ENCODE assay signal across 22 mouse cellular contexts in genomic region chr16:5113582-5113981, GRCm38 (mm10). TPM values are rescaled to one million over a fixed set of nuclear protein-coding genes. Genes with fewer than 3 reads are reported as not detected.
A peak's percentile ranks its signal among the peaks of the same experiment; 100 is the strongest.
DNase-seq lines count a peak whose midpoint lies in the region; ATAC-seq and TF ChIP-seq lines count a peak whose summit lies in the region.
"Had no signal": no experiment of that assay in that cellular context is flagged by ENCODE, and none has a peak within 500 bp of the region (broad histone marks: within the 10 kb centered on the region; RNA-seq: fewer than 3 reads in every experiment).

No protein-coding gene starts in this region.

- no peaks in the 10 kb centered on the region for H3K36me3 ChIP-seq in embryonic facial prominence, embryonic 13.5 days
- no peaks in the 10 kb centered on the region for H3K36me3 ChIP-seq in embryonic facial prominence, embryonic 10.5 days (replicated peaks)
- H3K36me3 ChIP-seq in lung, postnatal 0 days (ENCODE audit: insufficient read depth, low read length) = no peaks in the 10 kb centered on the region; the same call in 1 of the 2 replicates
- H3K36me3 ChIP-seq in embryonic facial prominence, embryonic 14.5 days (ENCODE audit: control insufficient read depth, insufficient read depth, low read length) = no peaks in the 10 kb centered on the region
- H3K36me3 ChIP-seq: G1E; heart, embryonic 12.5 days; hindbrain, embryonic 10.5 days; midbrain, embryonic 10.5 days; neural tube, embryonic 15.5 days had no signal

- TF ChIP-seq POLR2A in cerebellum, adult 2 months (IDR thresholded peaks at IDR 0.05; ENCODE audit: borderline replicate concordance, insufficient read depth, low read length) = no peak

- no peak for ATAC-seq in embryonic facial prominence, embryonic 13.5 days (ENCODE audit: insufficient number of reproducible peaks, insufficient read depth, low FRiP score, low TSS enrichment, low read depth)
- ATAC-seq in lung, postnatal 0 days = peak; percentile 47; the same call in 1 of the 2 replicates
- peak; percentile 71 for ATAC-seq in embryonic facial prominence, embryonic 14.5 days (ENCODE audit: low read depth)
- ATAC-seq: forebrain, embryonic 13.5 days; inflammation-experienced regulatory T-cells, adult 6 months had no signal

- no peaks in the 10 kb centered on the region for H3K27me3 ChIP-seq in embryonic facial prominence, embryonic 13.5 days
- H3K27me3 ChIP-seq in embryonic facial prominence, embryonic 10.5 days (replicated peaks; ENCODE audit: low read depth, poor library complexity, severe bottlenecking) = no peaks in the 10 kb centered on the region
- H3K27me3 ChIP-seq in lung, postnatal 0 days (replicated peaks; ENCODE audit: insufficient read depth, low read length) = no peaks in the 10 kb centered on the region
- no peaks in the 10 kb centered on the region for H3K27me3 ChIP-seq in embryonic facial prominence, embryonic 14.5 days (replicated peaks; ENCODE audit: control insufficient read depth, insufficient read depth, low read length)
- H3K27me3 ChIP-seq in cerebellum, adult 2 months (ENCODE audit: control insufficient read depth, insufficient read depth, low read length) = no peaks in the 10 kb centered on the region
- H3K27me3 ChIP-seq: forebrain, embryonic 13.5 days; neural tube, embryonic 15.5 days had no signal

- no peak overlapping the region for H3K4me2 ChIP-seq in embryonic facial prominence, embryonic 13.5 days
- H3K4me2 ChIP-seq in lung, postnatal 0 days (replicated peaks; ENCODE audit: low read depth, low read length) = no peak overlapping the region
- no peak overlapping the region for H3K4me2 ChIP-seq in embryonic facial prominence, embryonic 14.5 days (ENCODE audit: low read depth, low read length)
- H3K4me2 ChIP-seq: forebrain, embryonic 13.5 days; heart, embryonic 12.5 days; neural tube, embryonic 15.5 days had no signal

- H3K4me3 ChIP-seq in embryonic facial prominence, embryonic 13.5 days = no peak overlapping the region
- no peak overlapping the region for H3K4me3 ChIP-seq in embryonic facial prominence, embryonic 10.5 days
- no peak overlapping the region for H3K4me3 ChIP-seq in lung, postnatal 0 days (ENCODE audit: low read depth, low read length)
- H3K4me3 ChIP-seq in embryonic facial prominence, embryonic 14.5 days (ENCODE audit: low read depth, low read length) = no peak overlapping the region
- H3K4me3 ChIP-seq in cerebellum, adult 2 months (replicated peaks; ENCODE audit: insufficient read depth, low read depth, low read length) = no peak overlapping the region
- H3K4me3 ChIP-seq: forebrain, embryonic 13.5 days; heart, embryonic 12.5 days; hindbrain, embryonic 10.5 days; midbrain, embryonic 10.5 days; neural tube, embryonic 15.5 days had no signal

- WGBS in embryonic facial prominence, embryonic 13.5 days = 75% methylated on average over 2 of the region's 2 CpGs
- 77% methylated on average over 2 of the region's 2 CpGs for WGBS in embryonic facial prominence, embryonic 10.5 days
- 56% methylated on average over 2 of the region's 2 CpGs for WGBS in lung, postnatal 0 days
- WGBS in embryonic facial prominence, embryonic 14.5 days = 64% methylated on average over 2 of the region's 2 CpGs
- WGBS in cerebellum, adult 2 months = 94% methylated on average over 2 of the region's 2 CpGs

- no peaks in the 10 kb centered on the region for H3K9me3 ChIP-seq in embryonic facial prominence, embryonic 13.5 days
- H3K9me3 ChIP-seq in embryonic facial prominence, embryonic 10.5 days = no peaks in the 10 kb centered on the region; the same call in 1 of the 2 replicates
- H3K9me3 ChIP-seq in lung, postnatal 0 days (ENCODE audit: low read length) = no peaks in the 10 kb centered on the region
- no peaks in the 10 kb centered on the region for H3K9me3 ChIP-seq in embryonic facial prominence, embryonic 14.5 days (ENCODE audit: control insufficient read depth, low read length)
- H3K9me3 ChIP-seq: forebrain, embryonic 13.5 days; G1E; heart, embryonic 12.5 days; hindbrain, embryonic 10.5 days; midbrain, embryonic 10.5 days; neural tube, embryonic 15.5 days had no signal

- no peak overlapping the region for H3K9ac ChIP-seq in embryonic facial prominence, embryonic 13.5 days
- no peak overlapping the region for H3K9ac ChIP-seq in lung, postnatal 0 days (replicated peaks; ENCODE audit: low read depth)
- no peak overlapping the region for H3K9ac ChIP-seq in embryonic facial prominence, embryonic 14.5 days (ENCODE audit: low read depth, low read length)
- H3K9ac ChIP-seq: forebrain, embryonic 13.5 days; heart, embryonic 12.5 days; neural tube, embryonic 15.5 days had no signal

- TF ChIP-seq CTCF in lung, postnatal 0 days (IDR thresholded peaks at IDR 0.05) = no peak
- no peak for TF ChIP-seq CTCF in cerebellum, adult 2 months (IDR thresholded peaks at IDR 0.05; ENCODE audit: borderline replicate concordance, insufficient read depth, low read depth, low read length)

- peak overlapping the region; percentile 14; the same call in 1 of the 2 replicates for H3K27ac ChIP-seq in embryonic facial prominence, embryonic 13.5 days
- no peak overlapping the region for H3K27ac ChIP-seq in embryonic facial prominence, embryonic 10.5 days (replicated peaks)
- no peak overlapping the region for H3K27ac ChIP-seq in lung, postnatal 0 days (ENCODE audit: low read length)
- H3K27ac ChIP-seq in embryonic facial prominence, embryonic 14.5 days (replicated peaks; ENCODE audit: low read depth, low read length) = peak overlapping the region; percentile 59; the same call in 1 of the 2 replicates
- no peak overlapping the region for H3K27ac ChIP-seq in cerebellum, adult 2 months (ENCODE audit: insufficient read depth, low read length)
- H3K27ac ChIP-seq: forebrain, embryonic 13.5 days; hindbrain, embryonic 10.5 days; midbrain, embryonic 10.5 days; neural tube, embryonic 15.5 days had no signal

- TF ChIP-seq EP300 in lung, postnatal 0 days (IDR thresholded peaks at IDR 0.05) = no peak

- DNase-seq in embryonic facial prominence, embryonic 10.5 days (ENCODE audit: low spot score) = no peak
- peak; percentile 30 for DNase-seq in lung, postnatal 0 days (ENCODE audit: low spot score)
- DNase-seq in lung, adult 18-20 months = no peak
- DNase-seq in embryonic facial prominence, embryonic 14.5 days (ENCODE audit: low spot score) = peak; percentile 65
- DNase-seq in retina, embryonic 14.5 days (ENCODE audit: low spot score) = no peak
- DNase-seq in thymus, postnatal 14 days = no peak
- DNase-seq in cerebellum, adult 2 months = no peak
- DNase-seq: adrenal gland, postnatal 25 days; cerebellum, adult 18-20 months; layer of hippocampus, postnatal 36 days; lung, postnatal 36 days; thymus, postnatal 4 days had no signal

- peaks cover 26% of the 10 kb centered on the region for H3K4me1 ChIP-seq in embryonic facial prominence, embryonic 13.5 days
- peaks cover 11% of the 10 kb centered on the region; the same call in 1 of the 2 replicates for H3K4me1 ChIP-seq in embryonic facial prominence, embryonic 10.5 days
- H3K4me1 ChIP-seq in lung, postnatal 0 days (ENCODE audit: insufficient read depth, low read depth, low read length) = no peaks in the 10 kb centered on the region; the same call in 1 of the 2 replicates
- peaks cover 19% of the 10 kb centered on the region for H3K4me1 ChIP-seq in embryonic facial prominence, embryonic 14.5 days (ENCODE audit: control insufficient read depth, insufficient read depth, low read length)
- no peaks in the 10 kb centered on the region for H3K4me1 ChIP-seq in cerebellum, adult 2 months (ENCODE audit: control insufficient read depth, insufficient read depth, low read length)
- H3K4me1 ChIP-seq: hindbrain, embryonic 10.5 days; midbrain, embryonic 10.5 days; neural tube, embryonic 15.5 days had no signal

RNA-seq across cellular contexts. Expression of gene Ppl, which starts 18.6 kb away (rescaled TPM):
- 7.9 and 8.4 TPM in 2 replicates for polyA plus RNA-seq in embryonic facial prominence, embryonic 13.5 days (2015; fragmentation: Nextera tagmentation; extraction: Ambion mirVana)
- polyA plus RNA-seq in embryonic facial prominence, embryonic 10.5 days (2016; fragmentation: Nextera tagmentation; extraction: Ambion mirVana) = 1.8 and 2.4 TPM in 2 replicates
- 10.4 and 11.0 TPM in 2 replicates for polyA plus RNA-seq in lung, postnatal 0 days (2015; fragmentation: Nextera tagmentation; extraction: Ambion mirVana)
- 15.3 and 19.3 TPM in 2 replicates for polyA plus RNA-seq in embryonic facial prominence, embryonic 14.5 days (2014; fragmentation: Nextera tagmentation; extraction: Ambion mirVana)
- 0.87 and 0.88 TPM in 2 replicates for polyA plus RNA-seq in cerebellum, adult 2 months (2012; rRNA removed)
- polyA plus RNA-seq: G1E had no signal

RNA-seq across cellular contexts. Expression of gene Sec14l5, which starts 33.3 kb away (rescaled TPM):
- 0.06 and 0.14 TPM in 2 replicates for polyA plus RNA-seq in embryonic facial prominence, embryonic 13.5 days (2015; fragmentation: Nextera tagmentation; extraction: Ambion mirVana)
- polyA plus RNA-seq in embryonic facial prominence, embryonic 10.5 days (2016; fragmentation: Nextera tagmentation; extraction: Ambion mirVana) = 0.10 and 0.16 TPM in 2 replicates
- polyA plus RNA-seq in lung, postnatal 0 days (2015; fragmentation: Nextera tagmentation; extraction: Ambion mirVana) = 0.20 and 0.27 TPM in 2 replicates
- 0.22 and 0.36 TPM in 2 replicates for polyA plus RNA-seq in embryonic facial prominence, embryonic 14.5 days (2014; fragmentation: Nextera tagmentation; extraction: Ambion mirVana)
- 19.6 and 25.4 TPM in 2 replicates for polyA plus RNA-seq in cerebellum, adult 2 months (2012; rRNA removed)
- polyA plus RNA-seq: G1E; heart, embryonic 12.5 days; inflammation-experienced regulatory T-cells, adult 6 months; kidney, embryonic 14.5 days; large intestine, adult 2 months had no signal

Comparison
In these comparisons a context has a peak if more than half of its experiments do, and no peak if none do; other contexts are left out.
1. H3K27ac ChIP-seq: peak in embryonic facial prominence, embryonic 13.5 days (single experiment) and embryonic facial prominence, embryonic 14.5 days (single experiment); none in embryonic facial prominence, embryonic 10.5 days (single experiment), lung, postnatal 0 days (single experiment) and cerebellum, adult 2 months (single experiment).
2. DNase-seq: peak in lung, postnatal 0 days (single experiment) and embryonic facial prominence, embryonic 14.5 days (single experiment); none in embryonic facial prominence, embryonic 10.5 days (single experiment), lung, adult 18-20 months (0 of 2), retina, embryonic 14.5 days (single experiment), thymus, postnatal 14 days (single experiment) and cerebellum, adult 2 months (0 of 2).
3. RNA of gene Sec14l5, which starts 33.3 kb away (polyA plus RNA-seq): 19.6 to 25.4 TPM in cerebellum, adult 2 months; 0.22 to 0.36 TPM in embryonic facial prominence, embryonic 14.5 days, 0.20 to 0.27 TPM in lung, postnatal 0 days, 0.10 to 0.16 TPM in embryonic facial prominence, embryonic 10.5 days and 0.06 to 0.14 TPM in embryonic facial prominence, embryonic 13.5 days; every median in the first group is over 10 times any median in the second.